Comparison of ENCODE assay signal across 22 mouse cellular contexts in the genomic region with DNA sequence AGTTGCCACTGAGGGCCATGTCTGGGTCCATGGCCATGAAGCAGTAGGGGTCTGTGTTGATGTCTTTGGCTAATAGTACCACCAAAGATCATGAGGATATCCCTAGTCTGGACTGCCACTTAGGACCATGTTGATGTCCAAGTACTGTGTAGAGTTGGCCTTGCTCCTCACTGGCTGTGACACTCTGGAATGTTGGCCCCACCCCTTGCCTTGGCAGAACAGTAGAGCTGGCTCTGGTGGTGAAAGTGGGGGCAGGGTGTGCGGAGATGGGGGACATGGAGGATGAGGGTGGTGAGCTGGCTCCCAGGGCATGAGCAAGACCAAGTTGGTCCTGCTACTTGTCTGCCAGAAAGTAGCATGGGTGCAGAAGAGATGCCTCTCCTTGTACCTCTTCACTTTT.
DNase-seq lines count a peak whose midpoint lies in the region; ATAC-seq and TF ChIP-seq lines count a peak whose summit lies in the region.
"Had no signal": no experiment of that assay in that cellular context is flagged by ENCODE, and none has a peak within 500 bp of the region (broad histone marks: within the 10 kb centered on the region; RNA-seq: fewer than 3 reads in every experiment).

No protein-coding gene starts in this region.

- H3K27ac ChIP-seq in heart, postnatal 0 days (ENCODE audit: low read depth) = no peak overlapping the region
- H3K27ac ChIP-seq in lung, postnatal 0 days (ENCODE audit: low read length) = no peak overlapping the region
- H3K27ac ChIP-seq in stomach, postnatal 0 days (replicated peaks) = no peak overlapping the region
- H3K27ac ChIP-seq: embryonic facial prominence, embryonic 15.5 days; heart, adult 2 months; layer of hippocampus, adult 2 months; limb, embryonic 13.5 days; liver, embryonic 13.5 days; midbrain, embryonic 13.5 days; neural tube, embryonic 15.5 days had no signal

- WGBS in heart, postnatal 0 days = 82% methylated on average over 1 of the region's 1 CpGs
- WGBS in lung, postnatal 0 days = 86% methylated on average over 1 of the region's 1 CpGs
- 91% methylated on average over 1 of the region's 1 CpGs for WGBS in stomach, postnatal 0 days

- no peak overlapping the region for H3K4me3 ChIP-seq in heart, postnatal 0 days (ENCODE audit: low read depth, low read length)
- no peak overlapping the region for H3K4me3 ChIP-seq in lung, postnatal 0 days (ENCODE audit: low read depth, low read length)
- H3K4me3 ChIP-seq in stomach, postnatal 0 days (ENCODE audit: low read depth, low read length) = no peak overlapping the region
- H3K4me3 ChIP-seq: embryonic facial prominence, embryonic 15.5 days; heart, adult 2 months; layer of hippocampus, adult 2 months; limb, embryonic 13.5 days; liver, embryonic 13.5 days; midbrain, embryonic 13.5 days; myocyte; neural tube, embryonic 15.5 days had no signal

- no peaks in the 10 kb centered on the region for H3K4me1 ChIP-seq in heart, postnatal 0 days (ENCODE audit: control insufficient read depth, insufficient read depth)
- no peaks in the 10 kb centered on the region for H3K4me1 ChIP-seq in lung, postnatal 0 days (ENCODE audit: insufficient read depth, low read depth, low read length)
- no peaks in the 10 kb centered on the region for H3K4me1 ChIP-seq in stomach, postnatal 0 days (replicated peaks; ENCODE audit: control insufficient read depth, insufficient read depth)
- H3K4me1 ChIP-seq: embryonic facial prominence, embryonic 15.5 days; limb, embryonic 13.5 days; liver, embryonic 13.5 days; midbrain, embryonic 13.5 days; neural tube, embryonic 15.5 days had no signal

- H3K9ac ChIP-seq in heart, postnatal 0 days (replicated peaks; ENCODE audit: low read depth, low read length) = no peak overlapping the region
- no peak overlapping the region for H3K9ac ChIP-seq in lung, postnatal 0 days (replicated peaks; ENCODE audit: low read depth)
- H3K9ac ChIP-seq in stomach, postnatal 0 days (ENCODE audit: low read length) = no peak overlapping the region
- H3K9ac ChIP-seq: embryonic facial prominence, embryonic 15.5 days; limb, embryonic 13.5 days; liver, embryonic 13.5 days; midbrain, embryonic 13.5 days; neural tube, embryonic 15.5 days had no signal

- DNase-seq in cerebellum, postnatal 10 days = peak; percentile 13 to 34
- DNase-seq in cerebellum, adult 9-10 months = no peak
- no peak for DNase-seq in heart, postnatal 0 days (ENCODE audit: low spot score)
- DNase-seq in heart, postnatal 36 days = no peak
- no peak for DNase-seq in lung, postnatal 0 days (ENCODE audit: low spot score)
- no peak for DNase-seq in lung, postnatal 25 days (ENCODE audit: low spot score)
- DNase-seq in stomach, postnatal 0 days (ENCODE audit: low spot score) = no peak
- DNase-seq: adrenal gland, postnatal 14 days; heart, adult 2 months; kidney, adult 18-20 months; kidney, postnatal 14 days; layer of hippocampus, postnatal 36 days; liver, embryonic 13.5 days; thymus, postnatal 4 days had no signal

- TF ChIP-seq CTCF in heart, postnatal 0 days (IDR thresholded peaks at IDR 0.05; ENCODE audit: low read depth) = no peak
- TF ChIP-seq CTCF in lung, postnatal 0 days (IDR thresholded peaks at IDR 0.05) = no peak
- no peak for TF ChIP-seq CTCF in stomach, postnatal 0 days (IDR thresholded peaks at IDR 0.05; ENCODE audit: low read depth)

- 0 out of 2 replicates have a peak, but pooled peaks have one; percentile 27 for ATAC-seq in heart, postnatal 0 days (ENCODE audit: insufficient read depth, low read depth)
- ATAC-seq in lung, postnatal 0 days = peak; percentile 19; the same call in 1 of the 2 replicates
- ATAC-seq in stomach, postnatal 0 days (ENCODE audit: low FRiP score, low TSS enrichment) = 0 out of 2 replicates have a peak, but pooled peaks have one; percentile 26
- ATAC-seq: forebrain, embryonic 16.5 days; midbrain, embryonic 13.5 days had no signal

- no peaks in the 10 kb centered on the region for H3K27me3 ChIP-seq in heart, postnatal 0 days (ENCODE audit: control insufficient read depth, insufficient read depth, low read length)
- no peaks in the 10 kb centered on the region for H3K27me3 ChIP-seq in lung, postnatal 0 days (replicated peaks; ENCODE audit: insufficient read depth, low read length)
- H3K27me3 ChIP-seq in stomach, postnatal 0 days (ENCODE audit: control insufficient read depth, insufficient read depth, low read length) = no peaks in the 10 kb centered on the region
- H3K27me3 ChIP-seq: CH12.LX; embryonic facial prominence, embryonic 15.5 days; limb, embryonic 13.5 days; liver, embryonic 13.5 days; midbrain, embryonic 13.5 days; neural tube, embryonic 15.5 days had no signal

- no peak for TF ChIP-seq EP300 in heart, postnatal 0 days (IDR thresholded peaks at IDR 0.05; ENCODE audit: low read depth)
- TF ChIP-seq EP300 in lung, postnatal 0 days (IDR thresholded peaks at IDR 0.05) = no peak
- TF ChIP-seq EP300 in stomach, postnatal 0 days (optimal IDR thresholded peaks at IDR 0.05) = no peak

- no peaks in the 10 kb centered on the region for H3K36me3 ChIP-seq in heart, postnatal 0 days (replicated peaks; ENCODE audit: control insufficient read depth, insufficient read depth, low read length)
- H3K36me3 ChIP-seq in lung, postnatal 0 days (ENCODE audit: insufficient read depth, low read length) = no peaks in the 10 kb centered on the region
- H3K36me3 ChIP-seq in stomach, postnatal 0 days (ENCODE audit: control insufficient read depth, insufficient read depth, low read length) = no peaks in the 10 kb centered on the region
- H3K36me3 ChIP-seq: embryonic facial prominence, embryonic 15.5 days; limb, embryonic 13.5 days; liver, embryonic 13.5 days; midbrain, embryonic 13.5 days; neural tube, embryonic 15.5 days had no signal

- intact Hi-C loops in heart, postnatal 36 days (cut with DNase I) = no loop called here

- no peaks in the 10 kb centered on the region for H3K9me3 ChIP-seq in heart, postnatal 0 days (replicated peaks; ENCODE audit: control insufficient read depth, low read length)
- no peaks in the 10 kb centered on the region for H3K9me3 ChIP-seq in lung, postnatal 0 days (ENCODE audit: low read length)
- no peaks in the 10 kb centered on the region for H3K9me3 ChIP-seq in stomach, postnatal 0 days (ENCODE audit: control insufficient read depth, low read length)
- H3K9me3 ChIP-seq: embryonic facial prominence, embryonic 15.5 days; limb, embryonic 13.5 days; liver, embryonic 13.5 days; midbrain, embryonic 13.5 days; neural tube, embryonic 15.5 days had no signal

- H3K4me2 ChIP-seq in heart, postnatal 0 days (ENCODE audit: low read depth, low read length) = no peak overlapping the region
- no peak overlapping the region for H3K4me2 ChIP-seq in lung, postnatal 0 days (replicated peaks; ENCODE audit: low read depth, low read length)
- no peak overlapping the region for H3K4me2 ChIP-seq in stomach, postnatal 0 days (replicated peaks; ENCODE audit: low read depth)
- H3K4me2 ChIP-seq: embryonic facial prominence, embryonic 15.5 days; limb, embryonic 13.5 days; liver, embryonic 13.5 days; midbrain, embryonic 13.5 days; neural tube, embryonic 15.5 days had no signal

Comparison
In these comparisons a context has a peak if more than half of its experiments do, and no peak if none do; other contexts are left out.
1. DNase-seq: peak in cerebellum, postnatal 10 days (2 of 2); none in cerebellum, adult 9-10 months (single experiment), heart, postnatal 0 days (single experiment), heart, postnatal 36 days (0 of 2), lung, postnatal 0 days (single experiment), lung, postnatal 25 days (single experiment) and stomach, postnatal 0 days (single experiment).
2. Peak in every context shown above with its lines, with median percentiles within 50 percentile points of each other: ATAC-seq.